In genomic region chr14:77881998-77882397, GRCm38 (mm10) we compare ENCODE assay signal across 18 mouse cellular contexts. TPM values are rescaled to one million over a fixed set of nuclear protein-coding genes. Genes with fewer than 3 reads are reported as not detected.
"Had no signal": no experiment of that assay in that cellular context is flagged by ENCODE, and none has a peak within 500 bp of the region (broad histone marks: within the 10 kb centered on the region; RNA-seq: fewer than 3 reads in every experiment).

No protein-coding gene starts in this region.

- H3K4me2 ChIP-seq: lung, embryonic 14.5 days; midbrain, embryonic 11.5 days; midbrain, embryonic 13.5 days; midbrain, embryonic 15.5 days; neural tube, embryonic 13.5 days; neural tube, embryonic 15.5 days had no signal

- H3K27me3 ChIP-seq: megakaryocyte, embryonic 14.5 days; midbrain, embryonic 13.5 days; midbrain, embryonic 15.5 days; neural tube, embryonic 13.5 days; neural tube, embryonic 15.5 days had no signal

- H3K36me3 ChIP-seq: midbrain, embryonic 13.5 days; midbrain, embryonic 15.5 days; neural tube, embryonic 13.5 days; neural tube, embryonic 15.5 days had no signal

- H3K4me3 ChIP-seq: megakaryocyte, embryonic 14.5 days; midbrain, embryonic 13.5 days; midbrain, embryonic 15.5 days; neural tube, embryonic 13.5 days; neural tube, embryonic 15.5 days had no signal

- DNase-seq: lung, adult 18-20 months; lung, embryonic 14.5 days; lung, postnatal 10 days; lung, postnatal 36 days; right cerebral cortex, adult 18-20 months; right cerebral cortex, postnatal 25 days; right cerebral cortex, postnatal 4 days; spleen, adult 18-20 months; thymus, adult 18-20 months; thymus, postnatal 14 days; thymus, postnatal 36 days had no signal

RNA-seq across cellular contexts. Expression of gene Epsti1, which starts 22.0 kb away (rescaled TPM):
- polyA plus RNA-seq: neural tube, embryonic 11.5 days had no signal
